Mouse (Mus musculus) hindbrain, postnatal 0 days (tissue): ENCODE measurements around the gene Pum2. TPM values are rescaled to one million over a fixed set of nuclear protein-coding genes. Genes with fewer than 3 reads are reported as not detected.

Experiments
- ATAC-seq: fragments of 200-750 bp; cut with Nextera tagmentation; 2 replicates; pipeline ENCODE4 v1.8.0; 2017; ENCODE audit warnings: mild to moderate bottlenecking, moderate TSS enrichment, moderate library complexity
- DNase-seq: peaks from one replicate; pipeline ENCODE4 v3.0.0-alpha.2; 2015; ENCODE audit warnings: low spot score
- H3K27ac ChIP-seq: fragments of 300-500 bp; sonication (generic); 2 replicates; pipeline ENCODE4 v1.5.1; 2014; ENCODE audit warnings: mild to moderate bottlenecking
- H3K27me3 ChIP-seq: fragments of 300-500 bp; sonication (generic); 2 replicates; pipeline ENCODE4 v1.6.1; 2014; ENCODE audit warnings: low read length, mixed read lengths; ENCODE audit not compliant: insufficient read depth
- H3K36me3 ChIP-seq: fragments of 300-500 bp; sonication (generic); 2 replicates; pipeline ENCODE4 v1.6.1; 2014; ENCODE audit warnings: low read length, mixed read lengths; ENCODE audit not compliant: insufficient read depth
- H3K4me1 ChIP-seq: fragments of 300-500 bp; sonication (generic); 2 replicates; pipeline ENCODE4 v1.6.1; 2014; ENCODE audit warnings: antibody characterized with exemption, low read length, mixed read lengths; ENCODE audit not compliant: insufficient read depth
- H3K4me2 ChIP-seq: fragments of 300-500 bp; sonication (generic); 2 replicates; pipeline ENCODE4 v1.6.1; 2014; ENCODE audit warnings: low read depth, mild to moderate bottlenecking, low read length, moderate library complexity, mixed read lengths
- H3K4me3 ChIP-seq: fragments of 300-500 bp; sonication (generic); 2 replicates; pipeline ENCODE4 v1.5.1; 2014; ENCODE audit warnings: low read length
- H3K9ac ChIP-seq: fragments of 300-500 bp; sonication (generic); replicated peaks from 2 replicates; pipeline ENCODE4 v1.6.1; 2014; ENCODE audit warnings: mild to moderate bottlenecking, low read length, moderate library complexity, mixed read lengths
- H3K9me3 ChIP-seq: fragments of 300-500 bp; sonication (generic); 2 replicates; pipeline ENCODE4 v1.6.1; 2016; ENCODE audit warnings: low read length, mixed read lengths
- CTCF ChIP-seq: IDR thresholded peaks from 2 replicates; pipeline ENCODE4 v1.5.1; 2016; ENCODE audit warnings: antibody characterized with exemption, control low read depth, low read depth
- WGBS: fragments of 180-500 bp; shearing (Covaris S2); extraction: QIAGEN DNeasy Blood & Tissue Kit; methylation state at CpG from one replicate; pipeline ENCODE4 v1.1.7; 2014; 5-methylcytosine and 5-hydroxymethylcytosine counted together
- polyA plus RNA-seq: library from polyadenylated mRNA; unstranded; fragments of >200 nt; fragmentation: Nextera tagmentation; extraction: Ambion mirVana; gene quantifications from 2 replicates; pipeline ENCODE4 v1.2.1, GENCODE M21; 2015
- total RNA-seq: library from RNA; depleted of rRNA; stranded (reverse); fragments of >200 nt; gene quantifications from 2 replicates; pipeline ENCODE4 v1.2.3, GENCODE M21; 2014

Pum2 gene
- total and polyA plus RNA-seq, 2 experiments from 2014 or later = 31.1 to 118 TPM

DNA sequence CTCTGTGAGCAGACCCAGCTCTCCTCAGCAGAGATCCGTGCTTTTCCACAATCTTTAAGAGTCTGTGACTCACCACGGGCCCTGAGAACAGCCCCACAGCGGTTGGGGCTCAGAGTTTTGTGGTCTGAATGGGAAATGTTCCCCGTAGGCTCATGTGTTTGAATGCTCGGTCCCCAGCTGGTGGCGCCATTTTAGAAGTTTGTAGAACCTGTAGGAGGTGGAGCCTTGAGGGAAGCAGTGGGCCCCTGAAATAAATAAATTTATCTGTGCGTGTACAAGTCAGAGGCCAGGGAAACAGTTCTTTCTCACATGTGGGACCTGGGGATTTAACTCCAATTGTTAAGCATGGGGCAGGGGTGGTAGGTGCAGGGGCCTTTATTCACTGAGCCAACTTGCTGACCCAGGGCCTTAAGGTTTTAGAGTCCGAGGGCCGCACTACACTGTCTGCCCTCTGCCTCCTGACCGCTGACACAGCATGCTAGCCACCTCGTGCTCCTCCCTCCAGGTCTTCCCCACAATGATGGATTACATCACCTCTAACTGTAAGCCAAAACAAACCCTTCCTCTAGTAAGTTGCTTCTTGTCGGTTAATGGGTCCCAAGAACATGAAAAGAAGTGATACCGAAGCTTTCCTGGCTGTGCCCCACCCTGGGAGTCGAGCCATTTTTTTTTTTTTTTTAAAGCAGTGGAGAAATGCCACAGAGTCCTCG is 90.4 kb downstream of the Pum2 start:
- 81% methylated on average over 15 of the region's 15 CpGs for WGBS
- Histone ChIP-seq H3K27me3 (no peaks in the 10 kb centered on the region), H3K4me2 (no peak overlapping the region), H3K4me1 (no peaks in the 10 kb centered on the region), H3K9me3 (no peaks in the 10 kb centered on the region), H3K4me3 (no peak overlapping the region), H3K27ac (no peak overlapping the region), H3K9ac (no peak overlapping the region), H3K36me3 (no peaks in the 10 kb centered on the region)
- DNase-seq (peak; percentile 27), ATAC-seq (no peak)
- TF ChIP-seq CTCF = peak; percentile 3; the same call in 1 of the 2 replicates

GRCm38 (mm10) chr12:8770946-8771843 is 97.3 kb downstream of the Pum2 start, which contains the start of gene Sdc1:
Gene Sdc1, plus strand, starts transcription at chr12:8771323.
- DNase-seq (peak; percentile 77), ATAC-seq (peak; percentile 85)
- peak; percentile 51; the same call in 1 of the 2 replicates for TF ChIP-seq CTCF
- WGBS = under 1% methylated on average over 61 of the region's 67 CpGs
- Histone ChIP-seq H3K4me3 (peak within 1 kb of the TSS; percentile 52), H3K9ac (peak within 1 kb of the TSS; percentile 59), H3K4me2 (peak within 1 kb of the TSS; percentile 100), H3K9me3 (no peaks in the 10 kb centered on the region), H3K36me3 (no peaks in the 10 kb centered on the region), H3K27me3 (no peaks in the 10 kb centered on the region), H3K4me1 (peaks cover 5% of the 10 kb centered on the region; the same call in 1 of the 2 replicates), H3K27ac (peak within 1 kb of the TSS; percentile 65)

GRCm38 (mm10) chr12:8771844-8772380 is 98.0 kb downstream of the Pum2 start:
- Histone ChIP-seq H3K4me1 (peaks cover 5% of the 10 kb centered on the region; the same call in 1 of the 2 replicates), H3K4me3 (peak overlapping the region; percentile 52), H3K9me3 (no peaks in the 10 kb centered on the region), H3K9ac (peak overlapping the region; percentile 59), H3K27ac (peak overlapping the region; percentile 65; the same call in 1 of the 2 replicates), H3K36me3 (no peaks in the 10 kb centered on the region), H3K4me2 (peak overlapping the region; percentile 100), H3K27me3 (no peaks in the 10 kb centered on the region)
- DNase-seq (no peak), ATAC-seq (peak; percentile 30)
- under 1% methylated on average over 37 of the region's 37 CpGs for WGBS
- no peak for TF ChIP-seq CTCF

- peak; percentile 59 for DNase-seq
- H3K9me3 ChIP-seq = no peaks in the 10 kb centered on the region
- WGBS = under 1% methylated on average over 51 of the region's 55 CpGs
Observed at GRCm38 (mm10) chr12:8772451-8773143, 98.7 kb downstream of the Pum2 start.

DNA sequence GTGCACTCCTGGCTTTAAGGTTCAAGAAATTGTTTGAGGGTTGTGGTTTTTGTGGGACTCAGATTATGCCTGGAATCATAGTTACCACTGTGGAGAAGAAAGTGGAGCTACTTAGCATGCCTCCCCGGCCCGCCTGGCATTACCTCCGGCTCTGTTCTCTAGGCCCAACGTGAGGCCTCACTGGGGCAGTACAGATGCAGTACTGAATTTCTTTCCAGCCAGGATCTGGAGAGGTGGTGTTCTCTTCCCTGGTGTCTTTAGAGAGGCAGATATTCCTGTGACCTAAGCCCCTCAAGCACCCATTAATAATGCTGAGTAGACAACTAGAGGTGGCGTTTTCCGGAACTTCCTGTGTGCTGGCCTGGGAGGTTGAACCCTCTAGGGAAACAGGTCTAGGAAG is 99.4 kb downstream of the Pum2 start:
- Histone ChIP-seq H3K36me3 (no peaks in the 10 kb centered on the region), H3K27ac (no peak overlapping the region), H3K4me2 (peak overlapping the region; percentile 100), H3K9ac (no peak overlapping the region), H3K4me3 (peak overlapping the region; percentile 52), H3K4me1 (peaks cover 5% of the 10 kb centered on the region; the same call in 1 of the 2 replicates), H3K27me3 (no peaks in the 10 kb centered on the region), H3K9me3 (no peaks in the 10 kb centered on the region)
- ATAC-seq = no peak
- DNase-seq = no peak
- WGBS = 27% methylated on average over 6 of the region's 6 CpGs
- TF ChIP-seq CTCF = no peak

More at GRCm38 (mm10) chr12:8772451-8773143, 98.7 kb downstream of the Pum2 start:
- TF ChIP-seq CTCF = no peak
- peak overlapping the region; percentile 59 for H3K9ac ChIP-seq
- peak overlapping the region; percentile 26; the same call in 1 of the 2 replicates for H3K27ac ChIP-seq
- peak; percentile 31; the same call in 1 of the 2 replicates for ATAC-seq
- H3K4me1 ChIP-seq = peaks cover 5% of the 10 kb centered on the region; the same call in 1 of the 2 replicates
- peak overlapping the region; percentile 52 for H3K4me3 ChIP-seq
- H3K36me3 ChIP-seq = no peaks in the 10 kb centered on the region
- H3K27me3 ChIP-seq = no peaks in the 10 kb centered on the region
- peak overlapping the region; percentile 100 for H3K4me2 ChIP-seq

- H3K9ac ChIP-seq = no peak overlapping the region
Observed at GRCm38 (mm10) chr12:8774183-8774582, 100.2 kb downstream of the Pum2 start.

More at GRCm38 (mm10) chr12:8774183-8774582, 100.2 kb downstream of the Pum2 start:
- Histone ChIP-seq H3K4me2 (no peak overlapping the region), H3K4me1 (peaks cover 5% of the 10 kb centered on the region; the same call in 1 of the 2 replicates), H3K27me3 (no peaks in the 10 kb centered on the region), H3K9me3 (no peaks in the 10 kb centered on the region), H3K4me3 (no peak overlapping the region), H3K27ac (no peak overlapping the region), H3K36me3 (no peaks in the 10 kb centered on the region)
- DNase-seq (no peak), ATAC-seq (no peak)
- no peak for TF ChIP-seq CTCF
